ENCODE assay signal across 20 mouse cellular contexts in the genomic region with DNA sequence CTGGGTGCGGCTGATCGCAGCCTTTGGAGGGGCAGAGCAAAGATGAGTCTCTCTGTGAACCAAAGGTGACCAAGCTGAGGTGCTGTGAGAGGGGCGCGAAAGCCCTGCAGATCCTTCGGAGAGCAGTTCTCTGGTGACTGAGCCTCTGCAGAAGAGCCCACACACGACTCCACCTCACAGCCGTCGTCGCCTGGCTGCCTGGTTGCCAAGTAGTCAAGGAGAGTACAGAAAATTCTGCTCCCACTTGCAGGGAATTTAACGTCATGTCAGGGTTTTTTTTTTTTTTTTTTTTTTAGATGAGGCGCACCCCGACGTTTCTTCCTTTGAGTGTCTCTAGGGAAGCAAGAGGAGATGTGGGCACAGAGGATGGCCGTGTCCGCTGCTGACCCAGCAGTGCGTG.
DNase-seq lines count a peak whose midpoint lies in the region; ATAC-seq and TF ChIP-seq lines count a peak whose summit lies in the region.
"Had no signal": no experiment of that assay in that cellular context is flagged by ENCODE, and none has a peak within 500 bp of the region (broad histone marks: within the 10 kb centered on the region; RNA-seq: fewer than 3 reads in every experiment).

No protein-coding gene starts in this region.

- no peaks in the 10 kb centered on the region for H3K4me1 ChIP-seq in midbrain, embryonic 14.5 days (ENCODE audit: control insufficient read depth, insufficient read depth, low read length)
- no peaks in the 10 kb centered on the region for H3K4me1 ChIP-seq in midbrain, postnatal 0 days (ENCODE audit: insufficient read depth, low read length)

- TF ChIP-seq CTCF in midbrain, postnatal 0 days (IDR thresholded peaks at IDR 0.05) = no peak

- peak; percentile 86 for ATAC-seq in frontal cortex, adult (ENCODE audit: low TSS enrichment)
- ATAC-seq in midbrain, embryonic 14.5 days (ENCODE audit: low FRiP score, low TSS enrichment) = no peak
- ATAC-seq in midbrain, postnatal 0 days (ENCODE audit: low FRiP score) = no peak
- ATAC-seq: hindbrain, embryonic 16.5 days; intestine, embryonic 16.5 days; midbrain, embryonic 16.5 days had no signal

- no peaks in the 10 kb centered on the region for H3K9me3 ChIP-seq in midbrain, embryonic 14.5 days (ENCODE audit: control insufficient read depth, low read length)
- 0 out of 2 replicates have a peak, but pooled peaks cover 3% of the 10 kb centered on the region for H3K9me3 ChIP-seq in midbrain, postnatal 0 days (ENCODE audit: low read length)
- H3K9me3 ChIP-seq: limb, embryonic 10.5 days had no signal

- peaks cover 95% of the 10 kb centered on the region for H3K27me3 ChIP-seq in midbrain, embryonic 14.5 days (ENCODE audit: control insufficient read depth, insufficient read depth, low read length)
- H3K27me3 ChIP-seq in midbrain, postnatal 0 days (ENCODE audit: insufficient read depth, low read length) = peaks cover 78% of the 10 kb centered on the region
- H3K27me3 ChIP-seq: CH12.LX had no signal

- under 1% methylated on average over 16 of the region's 16 CpGs for WGBS in midbrain, embryonic 14.5 days
- WGBS in midbrain, postnatal 0 days = 4% methylated on average over 16 of the region's 16 CpGs

- no peak overlapping the region for H3K27ac ChIP-seq in midbrain, embryonic 14.5 days (replicated peaks; ENCODE audit: low read depth, low read length)
- no peak overlapping the region for H3K27ac ChIP-seq in midbrain, postnatal 0 days (ENCODE audit: low read depth, low read length)
- H3K27ac ChIP-seq: embryonic facial prominence, embryonic 10.5 days; limb, embryonic 10.5 days had no signal

- no peak overlapping the region for H3K4me3 ChIP-seq in midbrain, embryonic 14.5 days (replicated peaks; ENCODE audit: low read depth, low read length)
- H3K4me3 ChIP-seq in midbrain, postnatal 0 days (ENCODE audit: low read depth, low read length) = no peak overlapping the region
- H3K4me3 ChIP-seq: embryonic facial prominence, embryonic 10.5 days; limb, embryonic 10.5 days had no signal

- DNase-seq in frontal cortex, postnatal 25 days (ENCODE audit: low spot score in 2 of 2) = no peak
- DNase-seq in midbrain, embryonic 14.5 days = peak; percentile 49
- no peak for DNase-seq in midbrain, postnatal 0 days (ENCODE audit: low spot score)
- DNase-seq in brain, adult 2 months (ENCODE audit: low read depth, low spot score) = peak; percentile 74
- peak; percentile 18 to 23 for DNase-seq in right cerebral cortex, postnatal 36 days (ENCODE audit: low spot score in 2 of 2)
- DNase-seq in spleen, adult 18-20 months = no peak
- DNase-seq: cerebellum, adult 8-10 months; gastrocnemius, postnatal 10 days; heart, adult 18-20 months; heart, postnatal 36 days; lung, adult 18-20 months; lung, postnatal 14 days; thymus, postnatal 36 days had no signal

- no peak overlapping the region for H3K4me2 ChIP-seq in midbrain, embryonic 14.5 days (ENCODE audit: low read length)
- no peak overlapping the region for H3K4me2 ChIP-seq in midbrain, postnatal 0 days (ENCODE audit: low read depth, low read length, poor library complexity, severe bottlenecking)

- H3K9ac ChIP-seq in midbrain, embryonic 14.5 days (replicated peaks; ENCODE audit: low read length) = no peak overlapping the region
- H3K9ac ChIP-seq in midbrain, postnatal 0 days (replicated peaks; ENCODE audit: low read length, poor library complexity, severe bottlenecking) = no peak overlapping the region

- H3K36me3 ChIP-seq in midbrain, embryonic 14.5 days (ENCODE audit: control insufficient read depth, insufficient read depth, low read length) = no peaks in the 10 kb centered on the region
- no peaks in the 10 kb centered on the region for H3K36me3 ChIP-seq in midbrain, postnatal 0 days (ENCODE audit: insufficient read depth, low read length)
- H3K36me3 ChIP-seq: embryonic facial prominence, embryonic 10.5 days; limb, embryonic 10.5 days had no signal

Comparison
In these comparisons a context has a peak if more than half of its experiments do, and no peak if none do; other contexts are left out.
1. DNase-seq: peak in midbrain, embryonic 14.5 days (single experiment), brain, adult 2 months (single experiment) and right cerebral cortex, postnatal 36 days (2 of 2); none in frontal cortex, postnatal 25 days (0 of 2), midbrain, postnatal 0 days (single experiment) and spleen, adult 18-20 months (0 of 2).